In genomic region chr10:120100806-120101205, GRCm38 (mm10) we compare ENCODE assay signal across 27 mouse cellular contexts. TPM values are rescaled to one million over a fixed set of nuclear protein-coding genes. Genes with fewer than 3 reads are reported as not detected.
A peak's percentile ranks its signal among the peaks of the same experiment; 100 is the strongest.
DNase-seq lines count a peak whose midpoint lies in the region; ATAC-seq and TF ChIP-seq lines count a peak whose summit lies in the region.
"Had no signal": no experiment of that assay in that cellular context is flagged by ENCODE, and none has a peak within 500 bp of the region (broad histone marks: within the 10 kb centered on the region; RNA-seq: fewer than 3 reads in every experiment).

No protein-coding gene starts in this region.

- no peaks in the 10 kb centered on the region for H3K4me1 ChIP-seq in liver, postnatal 0 days (ENCODE audit: insufficient read depth)
- no peaks in the 10 kb centered on the region for H3K4me1 ChIP-seq in liver, embryonic 16.5 days (ENCODE audit: control insufficient read depth, low read depth, low read length)
- no peaks in the 10 kb centered on the region for H3K4me1 ChIP-seq in liver, embryonic 11.5 days (replicated peaks; ENCODE audit: control insufficient read depth, insufficient read depth, low read length)
- H3K4me1 ChIP-seq in embryonic facial prominence, embryonic 10.5 days, result no peaks in the 10 kb centered on the region
- H3K4me1 ChIP-seq: embryonic facial prominence, embryonic 15.5 days; forebrain, embryonic 10.5 days; forebrain, embryonic 12.5 days had no signal

- no peak for TF ChIP-seq EP300 in liver, postnatal 0 days (IDR thresholded peaks at IDR 0.05; ENCODE audit: low read depth)

- DNase-seq in liver, result peak; percentile 15
- DNase-seq in liver, postnatal 0 days, result no peak
- no peak for DNase-seq in liver, embryonic 11.5 days (ENCODE audit: low spot score)
- peak; percentile 48 for DNase-seq in ES-CJ7 (ENCODE audit: low read depth, low spot score)
- DNase-seq in ZHBTc4 (ENCODE audit: low read depth, low spot score), result peak; percentile 70
- DNase-seq in embryonic facial prominence, embryonic 10.5 days (ENCODE audit: low spot score), result no peak
- no peak for DNase-seq in embryo, embryonic 9.5 days (ENCODE audit: extremely low spot score)
- DNase-seq: adrenal gland, adult 2 months; adrenal gland, postnatal 10 days; adrenal gland, postnatal 25 days; cerebellum, adult 11 months; cerebellum, adult 18-20 months; cerebellum, adult 8-10 months; cerebellum, adult 9-11 months; cerebellum, postnatal 14 days; cerebellum, postnatal 36 days; embryo, embryonic 11 days had no signal

- no peaks in the 10 kb centered on the region for H3K9me3 ChIP-seq in liver, postnatal 0 days (ENCODE audit: low read length)
- no peaks in the 10 kb centered on the region for H3K9me3 ChIP-seq in liver, embryonic 16.5 days (replicated peaks; ENCODE audit: control insufficient read depth, low read length)
- H3K9me3 ChIP-seq in liver, embryonic 11.5 days (ENCODE audit: control insufficient read depth, low read length), result no peaks in the 10 kb centered on the region
- no peaks in the 10 kb centered on the region for H3K9me3 ChIP-seq in embryonic facial prominence, embryonic 10.5 days
- H3K9me3 ChIP-seq: embryonic facial prominence, embryonic 13.5 days; embryonic facial prominence, embryonic 15.5 days; forebrain, embryonic 10.5 days; forebrain, embryonic 12.5 days had no signal

- H3K36me3 ChIP-seq in liver, postnatal 0 days (replicated peaks; ENCODE audit: insufficient read depth, low read length), result peaks cover 57% of the 10 kb centered on the region
- H3K36me3 ChIP-seq in liver, embryonic 16.5 days (ENCODE audit: control insufficient read depth, insufficient read depth), result peaks cover 16% of the 10 kb centered on the region
- H3K36me3 ChIP-seq in liver, embryonic 11.5 days (ENCODE audit: control insufficient read depth, insufficient read depth, low read length), result peaks cover 16% of the 10 kb centered on the region; the same call in 1 of the 2 replicates
- H3K36me3 ChIP-seq in embryonic facial prominence, embryonic 10.5 days (replicated peaks), result peaks cover 50% of the 10 kb centered on the region

- H3K27me3 ChIP-seq in liver, postnatal 0 days (ENCODE audit: insufficient read depth, low read length), result no peaks in the 10 kb centered on the region
- no peaks in the 10 kb centered on the region for H3K27me3 ChIP-seq in liver, embryonic 16.5 days (ENCODE audit: control insufficient read depth, insufficient read depth, low read depth, low read length)
- no peaks in the 10 kb centered on the region for H3K27me3 ChIP-seq in liver, embryonic 11.5 days (replicated peaks; ENCODE audit: control insufficient read depth, insufficient read depth, low read length)
- H3K27me3 ChIP-seq in embryonic facial prominence, embryonic 10.5 days (replicated peaks; ENCODE audit: low read depth, poor library complexity, severe bottlenecking), result no peaks in the 10 kb centered on the region
- H3K27me3 ChIP-seq: CH12.LX; embryonic facial prominence, embryonic 13.5 days; embryonic facial prominence, embryonic 15.5 days; forebrain, embryonic 12.5 days had no signal

- 94% methylated on average over 1 of the region's 1 CpGs for WGBS in liver, postnatal 0 days (ENCODE audit: insufficient replicate concordance)
- WGBS in liver, embryonic 16.5 days (ENCODE audit: insufficient replicate concordance), result 87% methylated on average over 1 of the region's 1 CpGs
- 91% methylated on average over 1 of the region's 1 CpGs for WGBS in liver, embryonic 11.5 days
- WGBS in embryonic facial prominence, embryonic 10.5 days, result 90% methylated on average over 1 of the region's 1 CpGs

- H3K4me3 ChIP-seq in liver, postnatal 0 days (ENCODE audit: low read depth, low read length), result no peak overlapping the region
- no peak overlapping the region for H3K4me3 ChIP-seq in liver, embryonic 16.5 days (ENCODE audit: low read depth, low read length)
- H3K4me3 ChIP-seq in liver, embryonic 11.5 days (ENCODE audit: low read depth, low read length), result no peak overlapping the region
- H3K4me3 ChIP-seq in embryonic facial prominence, embryonic 10.5 days, result no peak overlapping the region
- H3K4me3 ChIP-seq: embryonic facial prominence, embryonic 13.5 days; embryonic facial prominence, embryonic 15.5 days; erythroblast, embryonic 14.5 days; forebrain, embryonic 10.5 days; forebrain, embryonic 12.5 days had no signal

- H3K27ac ChIP-seq in liver, postnatal 0 days (ENCODE audit: low read depth), result no peak overlapping the region
- H3K27ac ChIP-seq in liver, embryonic 16.5 days (ENCODE audit: low read length), result no peak overlapping the region
- no peak overlapping the region for H3K27ac ChIP-seq in liver, embryonic 11.5 days (ENCODE audit: low read depth, low read length)
- no peak overlapping the region for H3K27ac ChIP-seq in embryonic facial prominence, embryonic 10.5 days (replicated peaks)
- H3K27ac ChIP-seq: embryonic facial prominence, embryonic 13.5 days; embryonic facial prominence, embryonic 15.5 days; forebrain, embryonic 10.5 days; forebrain, embryonic 12.5 days had no signal

- no peak overlapping the region for H3K4me2 ChIP-seq in liver, postnatal 0 days (ENCODE audit: low read depth, low read length)
- no peak overlapping the region for H3K4me2 ChIP-seq in liver, embryonic 16.5 days (ENCODE audit: low read depth, low read length)
- H3K4me2 ChIP-seq in liver, embryonic 11.5 days, result no peak overlapping the region
- H3K4me2 ChIP-seq: embryonic facial prominence, embryonic 13.5 days; embryonic facial prominence, embryonic 15.5 days; forebrain, embryonic 12.5 days had no signal

- no peak overlapping the region for H3K9ac ChIP-seq in liver, postnatal 0 days (replicated peaks)
- H3K9ac ChIP-seq in liver, embryonic 16.5 days (ENCODE audit: low read depth, low read length), result no peak overlapping the region
- no peak overlapping the region for H3K9ac ChIP-seq in liver, embryonic 11.5 days (ENCODE audit: low read depth, low read length)
- H3K9ac ChIP-seq: embryonic facial prominence, embryonic 13.5 days; embryonic facial prominence, embryonic 15.5 days; forebrain, embryonic 12.5 days had no signal

- no peak for ATAC-seq in liver, postnatal 0 days
- ATAC-seq in liver, embryonic 16.5 days (ENCODE audit: low read depth), result peak; percentile 47; the same call in 1 of the 2 replicates
- no peak for ATAC-seq in liver, embryonic 11.5 days (replicated peaks; ENCODE audit: low FRiP score)
- ATAC-seq: CD4-positive, CD25-positive, alpha-beta regulatory T cell, adult 4 months; forebrain, embryonic 14.5 days; forebrain, embryonic 16.5 days had no signal

- TF ChIP-seq CTCF in liver, postnatal 0 days (IDR thresholded peaks at IDR 0.05; ENCODE audit: low read depth), result no peak

RNA-seq across cellular contexts. Expression of gene Helb, which starts 12.0 kb away (rescaled TPM):
- 3.6 and 5.0 TPM in 2 replicates for polyA plus RNA-seq in liver, postnatal 0 days (2015; fragmentation: Nextera tagmentation; extraction: Ambion mirVana)
- polyA plus RNA-seq in liver, embryonic 16.5 days (2015; fragmentation: Nextera tagmentation; extraction: Ambion mirVana), result 7.4 and 7.7 TPM in 2 replicates
- 12.1 and 12.5 TPM in 2 replicates for polyA plus RNA-seq in liver, embryonic 11.5 days (2014; fragmentation: Nextera tagmentation; extraction: Ambion mirVana)
- 6.1 and 6.8 TPM in 2 replicates for polyA plus RNA-seq in embryonic facial prominence, embryonic 10.5 days (2016; fragmentation: Nextera tagmentation; extraction: Ambion mirVana)

Comparison
In these comparisons a context has a peak if more than half of its experiments do, and no peak if none do; other contexts are left out.
1. DNase-seq: peak in liver (single experiment), ES-CJ7 (single experiment) and ZHBTc4 (single experiment); none in liver, postnatal 0 days (single experiment), liver, embryonic 11.5 days (single experiment), embryonic facial prominence, embryonic 10.5 days (single experiment) and embryo, embryonic 9.5 days (single experiment).